Mouse (Mus musculus) lung, embryonic 16.5 days (tissue): ENCODE data around the gene Il5ra. TPM values are rescaled to one million over a fixed set of nuclear protein-coding genes. Genes with fewer than 3 reads are reported as not detected.

Experiments
- ATAC-seq: fragments of 200-750 bp; cut with Nextera tagmentation; 2 replicates; pipeline ENCODE4 v1.8.0; 2017; ENCODE audit warnings: low read depth, mild to moderate bottlenecking, moderate library complexity
- H3K27ac ChIP-seq: fragments of 300-500 bp; sonication (generic); 2 replicates; pipeline ENCODE4 v1.5.1; 2014; ENCODE audit warnings: mild to moderate bottlenecking, control low read depth, low read length
- H3K27me3 ChIP-seq: fragments of 300-500 bp; sonication (generic); 2 replicates; pipeline ENCODE4 v1.6.1; 2014; ENCODE audit warnings: low read depth, low read length, mixed read lengths; ENCODE audit not compliant: control insufficient read depth, insufficient read depth
- H3K36me3 ChIP-seq: fragments of 300-500 bp; sonication (generic); 2 replicates; pipeline ENCODE4 v1.6.1; 2014; ENCODE audit warnings: low read length; ENCODE audit not compliant: control insufficient read depth, insufficient read depth
- H3K4me1 ChIP-seq: fragments of 300-500 bp; sonication (generic); replicated peaks from 2 replicates; pipeline ENCODE4 v1.6.1; 2014; ENCODE audit warnings: low read length, mixed read lengths; ENCODE audit not compliant: control insufficient read depth, insufficient read depth
- H3K4me2 ChIP-seq: fragments of 300-500 bp; sonication (generic); 2 replicates; pipeline ENCODE4 v1.6.1; 2014; ENCODE audit warnings: low read depth, low read length, control low read depth
- H3K4me3 ChIP-seq: fragments of 300-500 bp; sonication (generic); 2 replicates; pipeline ENCODE4 v1.5.1; 2014; ENCODE audit warnings: mild to moderate bottlenecking, low read length, control low read depth
- H3K9ac ChIP-seq: fragments of 300-500 bp; sonication (generic); 2 replicates; pipeline ENCODE4 v1.6.1; 2014; ENCODE audit warnings: low read length, control low read depth
- H3K9me3 ChIP-seq: fragments of 300-500 bp; sonication (generic); 2 replicates; pipeline ENCODE4 v1.6.1; 2016; ENCODE audit warnings: low read length; ENCODE audit not compliant: control insufficient read depth
- WGBS: fragments of 180-500 bp; shearing (Covaris S2); extraction: QIAGEN DNeasy Blood & Tissue Kit; methylation state at CpG from one replicate; pipeline ENCODE4 v1.1.7; 2014; 5-methylcytosine and 5-hydroxymethylcytosine counted together
- polyA plus RNA-seq: library from polyadenylated mRNA; unstranded; fragments of >200 nt; fragmentation: Nextera tagmentation; extraction: Ambion mirVana; gene quantifications from 2 replicates; pipeline ENCODE4 v1.2.1, GENCODE M21; 2015

Il5ra gene
- 0.09 and 0.24 TPM in 2 replicates for polyA plus RNA-seq

- ATAC-seq = no peak
- Histone ChIP-seq H3K4me1 (no peaks in the 10 kb centered on the region), H3K4me3 (no peak within 1 kb of the TSS), H3K36me3 (no peaks in the 10 kb centered on the region), H3K27me3 (no peaks in the 10 kb centered on the region), H3K27ac (no peak within 1 kb of the TSS), H3K9ac (no peak within 1 kb of the TSS), H3K9me3 (no peaks in the 10 kb centered on the region), H3K4me2 (no peak within 1 kb of the TSS)
- 55% methylated on average over 6 of the region's 6 CpGs for WGBS
Observed at GRCm38 (mm10) chr6:106748887-106749388, at the start of gene Il5ra. TSS of gene Il5ra (minus strand) at chr6:106749037.

- WGBS = 87% methylated on average over 13 of the region's 13 CpGs
- no peak overlapping the region for H3K9ac ChIP-seq
- no peak for ATAC-seq
- H3K27me3 ChIP-seq = no peaks in the 10 kb centered on the region
- no peaks in the 10 kb centered on the region for H3K9me3 ChIP-seq
- H3K27ac ChIP-seq = no peak overlapping the region
- H3K4me3 ChIP-seq = no peak overlapping the region
- peaks cover 6% of the 10 kb centered on the region for H3K36me3 ChIP-seq
- peaks cover 5% of the 10 kb centered on the region for H3K4me1 ChIP-seq
- no peak overlapping the region for H3K4me2 ChIP-seq
Observed at GRCm38 (mm10) chr6:106794094-106794814, 45.4 kb upstream of the Il5ra start.

DNA sequence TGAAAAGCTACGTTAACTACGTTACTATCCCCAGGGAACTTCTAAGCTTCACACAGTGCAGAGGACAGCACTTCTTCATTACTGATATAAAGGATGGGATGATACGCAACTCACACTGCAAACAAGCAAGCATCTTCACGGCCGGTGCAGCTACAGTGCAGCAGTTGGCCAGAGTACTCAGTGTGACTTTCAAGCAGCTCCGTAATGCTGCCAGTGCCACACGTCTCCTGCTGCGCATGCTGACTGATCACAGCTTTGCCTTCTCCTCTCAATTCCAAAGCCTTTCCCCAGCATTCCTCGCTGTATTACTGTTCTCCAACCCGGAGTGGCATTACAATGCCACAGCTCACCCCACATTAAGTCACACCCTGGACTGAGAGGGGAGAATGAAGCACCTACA lies 44.8 kb upstream of the Il5ra start:
- 91% methylated on average over 10 of the region's 10 CpGs for WGBS
- no peak for ATAC-seq
- peaks cover 6% of the 10 kb centered on the region for H3K36me3 ChIP-seq
- no peaks in the 10 kb centered on the region for H3K9me3 ChIP-seq
- H3K9ac ChIP-seq = no peak overlapping the region
- H3K27me3 ChIP-seq = no peaks in the 10 kb centered on the region
- H3K4me2 ChIP-seq = no peak overlapping the region
- H3K4me1 ChIP-seq = no peaks in the 10 kb centered on the region; the same call in none of the 2 replicates
- no peak overlapping the region for H3K27ac ChIP-seq
- H3K4me3 ChIP-seq = no peak overlapping the region

GRCm38 (mm10) chr6:106793088-106793487 lies 44.3 kb upstream of the Il5ra start:
- no peaks in the 10 kb centered on the region for H3K4me1 ChIP-seq
- no peak overlapping the region for H3K9ac ChIP-seq
- H3K4me3 ChIP-seq = no peak overlapping the region
- H3K9me3 ChIP-seq = no peaks in the 10 kb centered on the region
- WGBS = 94% methylated on average over 7 of the region's 7 CpGs
- peaks cover 9% of the 10 kb centered on the region for H3K36me3 ChIP-seq
- no peak overlapping the region for H3K4me2 ChIP-seq
- no peak for ATAC-seq
- H3K27ac ChIP-seq = no peak overlapping the region
- no peaks in the 10 kb centered on the region for H3K27me3 ChIP-seq

GRCm38 (mm10) chr6:106792486-106792885 lies 43.6 kb upstream of the Il5ra start:
- no peak for ATAC-seq

GRCm38 (mm10) chr6:106791429-106791828 lies 42.6 kb upstream of the Il5ra start:
- Histone ChIP-seq H3K27ac (no peak overlapping the region), H3K9me3 (no peaks in the 10 kb centered on the region), H3K27me3 (no peaks in the 10 kb centered on the region), H3K4me3 (no peak overlapping the region), H3K4me2 (no peak overlapping the region), H3K9ac (no peak overlapping the region), H3K4me1 (no peaks in the 10 kb centered on the region), H3K36me3 (peaks cover 9% of the 10 kb centered on the region)
- WGBS = 91% methylated on average over 8 of the region's 8 CpGs
- ATAC-seq = no peak

More at GRCm38 (mm10) chr6:106792486-106792885, 43.6 kb upstream of the Il5ra start:
- no peaks in the 10 kb centered on the region for H3K4me1 ChIP-seq
- no peak overlapping the region for H3K9ac ChIP-seq
- H3K27ac ChIP-seq = no peak overlapping the region
- H3K9me3 ChIP-seq = no peaks in the 10 kb centered on the region
- H3K4me2 ChIP-seq = no peak overlapping the region
- H3K4me3 ChIP-seq = no peak overlapping the region
- H3K36me3 ChIP-seq = peaks cover 9% of the 10 kb centered on the region
- WGBS = 93% methylated on average over 5 of the region's 5 CpGs
- no peaks in the 10 kb centered on the region for H3K27me3 ChIP-seq

DNA sequence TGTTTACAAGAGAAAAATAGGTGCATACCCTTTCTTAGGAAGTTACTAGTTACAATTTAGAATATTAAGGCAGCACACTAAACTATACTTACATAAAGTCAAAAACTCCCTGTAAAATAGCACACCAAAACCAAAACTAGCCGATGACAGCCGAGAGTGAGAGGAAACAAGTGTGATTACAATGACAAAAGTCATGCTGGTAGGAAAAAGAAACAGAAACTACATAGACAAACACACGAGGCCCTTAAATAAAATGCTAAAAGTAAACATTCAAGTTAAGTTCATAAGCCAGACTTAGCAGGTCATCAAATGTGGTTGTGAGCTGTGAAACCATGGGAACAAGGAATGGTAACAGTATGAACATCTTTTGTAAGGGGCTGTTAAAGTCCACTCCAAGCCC lies 38.3 kb upstream of the Il5ra start:
- Histone ChIP-seq H3K4me2 (no peak overlapping the region), H3K9me3 (no peaks in the 10 kb centered on the region), H3K36me3 (peaks cover 8% of the 10 kb centered on the region; the same call in 1 of the 2 replicates), H3K27me3 (no peaks in the 10 kb centered on the region), H3K27ac (no peak overlapping the region), H3K4me3 (no peak overlapping the region), H3K4me1 (no peaks in the 10 kb centered on the region), H3K9ac (no peak overlapping the region)
- 79% methylated on average over 3 of the region's 3 CpGs for WGBS
- no peak for ATAC-seq

DNA sequence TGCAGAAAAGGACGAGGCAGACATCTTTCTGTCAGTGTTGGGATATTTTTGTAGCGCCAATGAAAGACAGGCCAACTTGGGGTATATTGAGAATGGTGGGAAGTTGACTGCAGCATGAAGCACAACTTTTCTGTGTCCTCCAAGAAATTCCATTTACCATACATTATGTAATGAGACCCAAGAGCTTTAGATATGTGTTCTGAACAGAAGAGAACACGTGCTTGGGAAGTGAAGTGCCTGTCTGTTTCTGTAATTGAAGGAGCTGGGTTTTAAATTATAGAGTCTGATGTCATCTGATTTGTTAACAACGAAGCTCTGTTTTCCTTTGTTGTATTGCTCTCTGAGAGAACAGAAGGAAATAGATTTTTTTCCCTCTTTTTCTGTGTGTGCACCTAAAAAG lies 21.2 kb upstream of the Il5ra start:
- Histone ChIP-seq H3K4me3 (peak overlapping the region; percentile 86), H3K9me3 (no peaks in the 10 kb centered on the region), H3K9ac (peak overlapping the region; percentile 80), H3K27ac (no peak overlapping the region), H3K36me3 (peaks cover 19% of the 10 kb centered on the region), H3K4me2 (peak overlapping the region; percentile 68), H3K4me1 (peaks cover 9% of the 10 kb centered on the region), H3K27me3 (no peaks in the 10 kb centered on the region)
- ATAC-seq = no peak
- 35% methylated on average over 4 of the region's 4 CpGs for WGBS

GRCm38 (mm10) chr6:106769290-106769866 lies 20.5 kb upstream of the Il5ra start:
- no peaks in the 10 kb centered on the region for H3K9me3 ChIP-seq
- H3K9ac ChIP-seq = peak overlapping the region; percentile 80
- WGBS = under 1% methylated on average over 33 of the region's 33 CpGs
- peak overlapping the region; percentile 86 for H3K4me3 ChIP-seq
- H3K27ac ChIP-seq = peak overlapping the region; percentile 24; the same call in 1 of the 2 replicates
- no peaks in the 10 kb centered on the region for H3K27me3 ChIP-seq
- peak overlapping the region; percentile 68 for H3K4me2 ChIP-seq
- ATAC-seq = peak; percentile 74; the same call in 1 of the 2 replicates
- H3K36me3 ChIP-seq = peaks cover 18% of the 10 kb centered on the region
- H3K4me1 ChIP-seq = peaks cover 9% of the 10 kb centered on the region
